Mouse (Mus musculus) frontal cortex, adult 2 months (tissue): Measurements from ENCODE around the gene Fam19a4. TPM values are rescaled to one million over a fixed set of nuclear protein-coding genes. Genes with fewer than 3 reads are reported as not detected.
A peak's percentile ranks its signal among the peaks of the same experiment; 100 is the strongest.
"Not testable (repeated sequence)": the region's sequence is repeated elsewhere in the genome, so short reads cannot be mapped to it uniquely, and the experiment has no call there.

Experiments
- DNase-seq, 2 experiments: peaks; one replicate each; pipeline ENCODE4 v3.0.0; 2022; ENCODE audit warnings: low spot score in 1 of 2; ENCODE audit errors: extremely low spot score in 1 of 2
- polyA plus RNA-seq: library from polyadenylated mRNA; depleted of rRNA; stranded (reverse); fragments of >200 nt; gene quantifications from 2 replicates; pipeline ENCODE4 v1.2.3, GENCODE M21; 2012; rRNA removed

The Fam19a4 gene
- polyA plus RNA-seq, 1 experiment = 0.38 TPM

DNA sequence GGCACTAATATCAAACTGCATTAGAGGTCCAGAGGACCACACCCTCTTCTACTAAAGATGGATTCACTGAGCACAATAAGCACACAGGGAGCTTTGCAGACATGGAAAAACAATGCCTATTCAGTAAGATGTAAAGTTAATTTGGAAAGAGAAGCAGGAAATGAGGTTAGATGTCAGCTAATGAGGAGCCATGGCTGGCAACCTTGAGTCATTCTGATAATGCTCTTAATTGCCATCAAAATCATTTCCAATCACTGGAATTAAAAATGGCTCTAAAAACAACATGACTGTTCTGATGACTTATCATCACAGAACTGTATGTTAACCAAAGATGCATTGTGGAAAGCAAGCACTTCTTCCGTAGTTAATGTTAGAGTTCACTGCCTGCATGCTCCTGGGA, 68.5 kb downstream of the Fam19a4 start:
- DNase-seq = no peak

DNA sequence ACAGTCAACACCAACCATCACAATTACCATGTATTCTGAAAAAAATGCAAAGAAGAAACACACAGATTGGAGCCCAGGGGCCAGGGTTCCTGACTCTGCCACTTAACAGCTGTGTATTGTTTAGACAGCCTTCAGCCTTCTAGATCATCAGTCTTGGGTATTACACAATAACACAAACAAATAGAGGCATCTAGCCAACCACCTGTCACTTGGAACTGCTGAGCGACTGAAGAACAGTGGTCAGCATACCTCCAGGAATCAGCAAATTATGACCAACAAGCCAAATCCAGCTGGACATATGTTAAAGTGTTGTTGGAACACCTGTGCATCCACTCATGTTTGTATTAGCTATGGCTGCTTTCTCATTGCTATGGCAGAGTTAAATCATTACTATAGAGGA, 82.7 kb downstream of the Fam19a4 start:
- DNase-seq = no peak

DNA sequence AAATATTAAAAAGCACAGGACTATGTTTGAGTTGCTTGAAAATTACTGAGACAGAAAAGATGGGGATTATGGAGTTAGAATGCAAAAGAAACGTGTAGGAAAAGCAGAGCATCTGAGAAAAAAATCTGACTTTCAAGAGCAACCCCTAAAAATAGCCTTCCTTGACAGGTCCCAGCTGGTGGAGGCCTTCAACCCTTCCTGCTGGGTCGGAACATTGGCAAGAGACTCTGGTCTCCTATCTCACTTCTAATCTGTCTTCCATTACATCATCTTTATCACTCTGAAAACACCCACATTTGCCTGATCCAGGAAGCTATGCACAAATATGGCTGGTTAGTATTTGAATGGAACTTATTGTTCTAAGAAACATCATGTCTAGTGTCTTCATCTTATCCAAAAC, 115.4 kb downstream of the Fam19a4 start:
- peak in 1 of 2 experiments; percentile 5 for DNase-seq

DNA sequence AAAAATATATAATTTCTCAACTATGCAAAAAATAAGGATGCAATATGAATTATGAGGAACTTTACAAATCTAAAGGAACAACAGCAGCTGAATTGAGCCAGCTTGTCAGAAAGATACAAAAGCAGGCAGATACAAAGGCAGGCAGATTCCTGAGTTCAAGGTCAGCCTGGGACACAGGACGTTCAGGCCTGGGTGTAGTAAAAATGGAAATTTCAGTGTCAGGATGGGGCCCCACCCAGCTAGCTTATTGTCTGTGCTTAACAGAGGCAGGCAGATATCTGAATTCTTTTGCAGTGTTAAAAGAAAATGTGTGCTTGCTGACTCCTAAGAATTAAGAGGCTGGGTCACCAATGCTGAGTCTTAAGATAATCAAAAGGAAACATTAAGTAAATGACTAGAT, 124.4 kb downstream of the Fam19a4 start:
- no peak for DNase-seq

DNA sequence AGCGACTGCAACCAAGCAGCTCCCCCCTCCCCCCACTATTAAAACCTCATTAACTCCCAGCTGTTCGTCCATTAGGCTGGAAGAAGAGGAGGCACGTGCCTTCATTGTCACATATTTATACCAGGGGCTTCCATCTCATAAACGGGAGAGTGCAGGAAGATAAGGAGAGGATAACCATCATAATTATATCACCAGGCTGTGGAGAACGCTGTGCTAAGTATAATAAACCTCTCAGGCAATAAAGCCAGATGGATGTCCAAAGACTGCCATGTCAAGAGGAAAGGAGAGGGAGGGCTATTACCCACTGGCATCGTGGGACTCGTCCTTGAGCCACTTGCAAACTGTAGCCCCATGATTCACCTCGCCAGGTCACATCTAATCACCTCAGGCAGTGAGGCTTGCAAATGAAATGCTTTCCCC, 151.1 kb downstream of the Fam19a4 start:
- no peak for DNase-seq

DNA sequence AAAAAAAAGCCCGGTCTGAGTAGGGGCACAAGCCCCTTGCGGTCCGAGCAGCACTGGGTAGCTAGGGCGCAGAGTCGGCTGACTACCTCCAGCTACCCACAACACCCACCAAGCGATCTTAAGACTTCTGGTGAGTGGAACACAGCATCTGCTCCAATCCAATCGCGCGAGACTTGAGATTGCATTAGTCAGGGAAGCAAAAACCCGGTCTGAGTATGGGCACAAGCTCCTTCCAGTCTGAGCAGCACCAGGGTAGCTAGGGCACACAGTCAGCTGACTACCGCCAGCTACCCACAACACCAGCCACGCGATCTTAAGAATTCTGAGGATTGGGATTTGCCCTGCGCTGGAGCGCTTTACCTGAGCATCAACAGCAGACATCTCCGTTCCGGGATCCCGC, 183.1 kb downstream of the Fam19a4 start:
- not testable (repeated sequence) for DNase-seq

DNA sequence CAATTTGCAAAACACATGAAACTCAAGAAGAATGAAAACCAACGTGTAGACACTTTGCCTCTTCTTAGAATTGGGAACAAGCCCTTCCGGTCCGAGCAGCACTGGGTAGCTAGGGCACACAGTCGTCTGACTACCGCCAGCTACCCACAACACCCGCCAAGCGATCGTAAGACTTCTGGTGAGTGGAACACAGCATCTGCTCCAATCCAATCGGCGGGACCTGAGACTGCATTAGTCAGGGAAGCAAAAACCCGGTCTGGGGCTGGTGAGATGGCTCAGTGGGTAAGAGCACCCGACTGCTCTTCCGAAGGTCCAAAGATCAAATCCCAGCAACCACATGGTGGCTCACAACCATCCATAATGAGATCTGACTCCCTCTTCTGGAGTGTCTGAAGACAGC, 183.6 kb downstream of the Fam19a4 start:
- not testable (repeated sequence) for DNase-seq

DNA sequence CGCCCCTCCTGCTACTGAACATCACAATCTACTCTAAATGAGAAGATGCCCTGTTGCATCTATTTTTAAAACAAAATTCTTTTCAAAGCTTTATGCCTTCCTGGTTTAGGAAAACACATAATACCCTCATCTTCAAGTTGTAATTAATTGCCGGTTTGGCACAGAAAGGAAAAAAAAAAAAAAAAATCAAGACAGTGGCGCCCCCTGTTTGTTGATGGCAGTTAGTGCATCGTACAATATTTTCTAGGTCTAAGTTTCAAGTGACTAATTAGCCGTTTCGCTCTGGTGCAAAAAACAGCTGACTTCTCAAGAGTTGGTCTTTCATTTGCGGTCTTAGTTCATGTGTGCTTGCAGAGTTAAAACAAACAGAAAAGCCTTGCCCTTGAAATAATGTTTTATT, 207.1 kb downstream of the Fam19a4 start:
- DNase-seq = no peak

DNA sequence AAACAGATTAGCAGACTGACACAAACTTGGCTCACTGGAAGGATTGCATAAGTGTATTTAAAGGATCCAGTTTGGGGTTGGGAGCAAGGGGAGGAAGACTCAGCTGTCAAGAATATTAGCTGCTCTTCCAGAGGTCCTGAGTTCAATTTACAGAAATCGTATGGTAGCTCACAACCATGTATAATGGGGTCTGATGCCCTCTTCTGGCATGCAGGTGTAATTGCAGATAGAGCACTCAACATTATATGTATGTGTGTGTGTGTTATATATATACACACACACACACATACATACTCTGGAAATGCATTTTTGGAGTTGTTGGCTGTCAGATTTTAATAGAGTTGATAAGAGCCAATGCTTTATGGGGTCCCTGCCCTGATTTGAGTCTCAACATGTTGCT, 216.3 kb downstream of the Fam19a4 start:
- DNase-seq = peak in 1 of 2 experiments; percentile 6

- no peak for DNase-seq
Observed at GRCm38 (mm10) chr6:96840634-96841033, 219.6 kb downstream of the Fam19a4 start.

- no peak for DNase-seq
Observed at GRCm38 (mm10) chr6:96826626-96827025, 233.6 kb downstream of the Fam19a4 start.

GRCm38 (mm10) chr6:96802981-96803380, 257.2 kb downstream of the Fam19a4 start:
- DNase-seq = no peak

DNA sequence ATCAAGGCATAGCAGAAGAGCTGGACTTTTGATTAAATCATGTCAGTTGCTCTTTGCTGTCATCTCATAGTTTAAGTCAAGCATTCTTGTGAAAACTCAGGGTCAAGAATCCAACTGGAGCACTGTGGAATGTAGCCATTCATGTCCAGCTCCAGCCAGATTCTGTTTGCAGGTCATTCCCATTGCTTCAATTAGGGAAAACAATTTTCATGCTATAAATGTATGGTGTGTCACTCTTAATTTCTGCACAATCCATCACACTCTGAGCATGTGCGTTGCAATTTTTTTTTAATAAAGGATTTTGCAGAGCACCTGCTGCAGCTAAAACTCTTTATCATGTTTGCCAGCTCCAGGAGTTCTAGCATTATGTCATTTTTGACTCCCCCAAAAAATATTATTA, 261.5 kb downstream of the Fam19a4 start:
- DNase-seq = no peak

GRCm38 (mm10) chr6:96797451-96797850, 262.8 kb downstream of the Fam19a4 start:
- DNase-seq = no peak

Other genes with a start within 250 kb of the Fam19a4 start
- gene Eogt, start 88.8 kb upstream of the Fam19a4 start, polyA plus RNA-seq = 31.4 and 33.8 TPM in 2 replicates
- 9.3 and 11.5 TPM in 2 replicates for gene Tmf1, start 118.7 kb upstream of the Fam19a4 start, polyA plus RNA-seq
- 56.0 and 63.3 TPM in 2 replicates for gene Uba3, start 145.2 kb upstream of the Fam19a4 start, polyA plus RNA-seq
- gene Arl6ip5, start 150.3 kb upstream of the Fam19a4 start, polyA plus RNA-seq = 165 and 175 TPM in 2 replicates
- gene Lmod3, start 192.3 kb upstream of the Fam19a4 start, polyA plus RNA-seq = 0.15 TPM in 1 of 2 replicates, not detected in the other